Mouse (Mus musculus) megakaryocyte, embryonic 14.5 days (primary cell): ENCODE measurements around the gene Fars2. TPM values are rescaled to one million over a fixed set of nuclear protein-coding genes. Genes with fewer than 3 reads are reported as not detected.
"Not testable (repeated sequence)": the region's sequence is repeated elsewhere in the genome, so short reads cannot be mapped to it uniquely, and the experiment has no call there.

Source experiments
- H3K27me3 ChIP-seq: replicated peaks from 2 replicates; pipeline ENCODE3; 2012; ENCODE audit warnings: inconsistent platforms
- H3K36me3 ChIP-seq: replicated peaks from 2 replicates; pipeline ENCODE3; 2012; ENCODE audit warnings: low read length, inconsistent platforms, mixed read lengths
- H3K4me1 ChIP-seq: 2 replicates; pipeline ENCODE4 v1.6.1; 2012; ENCODE audit warnings: inconsistent platforms
- H3K4me3 ChIP-seq: replicated peaks from 2 replicates; pipeline ENCODE3; 2012; ENCODE audit warnings: moderate library complexity, mild to moderate bottlenecking, inconsistent platforms
- H3K9me3 ChIP-seq: 2 replicates; pipeline ENCODE4 v1.6.1; 2012; ENCODE audit warnings: inconsistent platforms
- FLI1 ChIP-seq: IDR thresholded peaks from 2 replicates; pipeline ENCODE4 v1.6.1; 2012; ENCODE audit warnings: low read length, inconsistent platforms, mixed read lengths
- GATA1 ChIP-seq: IDR thresholded peaks from 3 replicates; pipeline ENCODE4 v1.6.1; 2012; ENCODE audit warnings: mixed read lengths, low read length, inconsistent platforms, borderline replicate concordance
- polyA plus RNA-seq: library from polyadenylated mRNA; stranded (reverse); fragments of >175 nt; gene quantifications from 2 replicates; pipeline ENCODE4 v1.2.3, GENCODE M21; 2012; ENCODE audit warnings: low replicate concordance; ENCODE audit not compliant: insufficient read depth

The Fars2 gene
- polyA plus RNA-seq, 1 experiment = 34.4 TPM

DNA sequence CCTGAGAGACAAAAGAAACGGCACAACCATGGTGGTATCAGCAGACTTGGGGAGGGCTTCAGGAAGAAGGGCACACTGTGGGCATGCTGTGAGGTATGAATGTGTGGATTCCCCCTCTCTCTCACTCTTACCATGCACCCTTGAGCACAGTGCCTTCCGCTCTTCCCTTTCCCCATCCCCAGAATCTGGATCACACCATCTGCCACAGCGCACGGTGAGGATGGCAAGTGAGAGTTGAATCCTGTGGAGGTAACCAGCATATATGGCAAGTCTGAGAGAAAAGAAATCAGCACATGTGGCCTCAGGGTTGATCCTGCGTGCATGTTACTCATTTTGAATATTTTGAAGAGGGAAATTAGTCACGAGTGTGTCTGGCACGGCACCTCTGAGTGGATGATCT is 274.7 kb downstream of the Fars2 start:
- no peaks in the 10 kb centered on the region for H3K27me3 ChIP-seq
- H3K4me1 ChIP-seq = no peaks in the 10 kb centered on the region
- no peak overlapping the region for H3K4me3 ChIP-seq
- H3K9me3 ChIP-seq = peaks cover 19% of the 10 kb centered on the region
- H3K36me3 ChIP-seq = peaks cover 3% of the 10 kb centered on the region
- TF ChIP-seq GATA1 (no peak), FLI1 (no peak)

DNA sequence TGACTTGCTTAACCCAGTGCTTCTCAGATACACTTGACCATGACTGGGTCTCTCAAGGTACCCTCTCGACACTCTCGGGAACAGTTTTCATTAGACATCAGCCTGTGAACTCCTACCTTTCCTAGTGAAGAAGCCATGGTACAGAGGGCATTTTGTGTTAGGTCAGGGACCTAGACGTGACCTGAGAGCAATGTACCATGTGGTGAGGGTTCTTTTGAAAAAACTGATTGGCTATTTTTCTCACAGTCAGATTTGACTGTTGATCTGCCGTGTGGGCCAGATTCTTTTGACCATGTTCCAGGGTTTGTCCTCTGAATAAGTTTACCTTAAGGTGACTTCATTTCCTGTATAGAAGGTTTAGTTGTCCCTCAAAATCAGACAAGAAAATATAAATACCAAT is 275.5 kb downstream of the Fars2 start:
- Histone ChIP-seq H3K4me3 (no peak overlapping the region), H3K9me3 (peaks cover 17% of the 10 kb centered on the region), H3K27me3 (no peaks in the 10 kb centered on the region), H3K4me1 (no peaks in the 10 kb centered on the region), H3K36me3 (peaks cover 3% of the 10 kb centered on the region)
- TF ChIP-seq FLI1 (no peak), GATA1 (no peak)

DNA sequence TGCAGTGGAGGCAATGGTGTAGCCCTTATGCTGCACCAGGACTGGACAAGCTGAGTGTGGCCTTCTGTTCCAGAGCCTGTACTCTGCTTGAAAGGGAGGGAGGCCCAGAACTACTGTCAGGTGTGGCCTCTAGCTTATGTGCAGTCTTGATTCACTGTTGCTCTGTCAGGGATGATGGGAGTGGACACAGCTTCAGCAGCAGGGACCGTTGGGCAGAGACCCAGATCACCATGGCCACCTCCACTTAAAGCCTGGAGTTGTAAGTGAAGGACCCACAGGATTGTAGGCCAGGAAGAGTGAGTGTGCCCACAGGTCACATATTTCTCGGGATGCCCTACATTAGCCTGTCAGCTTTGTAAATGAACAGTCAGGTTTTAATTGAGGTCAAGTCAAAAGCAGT is 283.8 kb downstream of the Fars2 start:
- peaks cover 7% of the 10 kb centered on the region; the same call in 1 of the 2 replicates for H3K9me3 ChIP-seq
- no peaks in the 10 kb centered on the region for H3K4me1 ChIP-seq
- no peaks in the 10 kb centered on the region for H3K36me3 ChIP-seq
- H3K4me3 ChIP-seq = no peak overlapping the region
- no peak for TF ChIP-seq FLI1
- TF ChIP-seq GATA1 = no peak
- peaks cover 1% of the 10 kb centered on the region for H3K27me3 ChIP-seq

DNA sequence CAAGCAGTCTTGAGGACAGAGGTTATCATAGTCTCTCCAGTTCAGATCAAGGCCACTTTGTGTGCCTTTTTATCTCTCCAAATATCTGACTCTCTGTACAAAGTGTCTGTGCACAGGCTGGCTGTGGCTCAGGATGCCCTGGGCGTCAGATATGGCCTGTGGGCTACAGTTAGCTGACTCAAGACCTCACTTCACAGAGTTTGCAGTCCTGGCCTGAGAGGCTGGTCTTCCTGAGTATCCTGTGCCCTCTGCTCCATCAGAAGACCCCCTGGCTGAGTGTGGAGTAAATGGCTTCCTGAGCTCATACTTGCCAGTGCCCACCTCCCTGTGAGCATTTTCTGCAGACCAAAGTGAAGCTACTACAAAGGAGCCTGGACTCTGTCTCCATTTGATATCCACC is 296.1 kb downstream of the Fars2 start:
- Histone ChIP-seq H3K9me3 (0 out of 2 replicates have a peak, but pooled peaks cover 5% of the 10 kb centered on the region), H3K4me1 (peaks cover 6% of the 10 kb centered on the region; the same call in 1 of the 2 replicates), H3K36me3 (peaks cover 13% of the 10 kb centered on the region), H3K4me3 (no peak overlapping the region), H3K27me3 (no peaks in the 10 kb centered on the region)
- TF ChIP-seq GATA1 (no peak), FLI1 (no peak)

DNA sequence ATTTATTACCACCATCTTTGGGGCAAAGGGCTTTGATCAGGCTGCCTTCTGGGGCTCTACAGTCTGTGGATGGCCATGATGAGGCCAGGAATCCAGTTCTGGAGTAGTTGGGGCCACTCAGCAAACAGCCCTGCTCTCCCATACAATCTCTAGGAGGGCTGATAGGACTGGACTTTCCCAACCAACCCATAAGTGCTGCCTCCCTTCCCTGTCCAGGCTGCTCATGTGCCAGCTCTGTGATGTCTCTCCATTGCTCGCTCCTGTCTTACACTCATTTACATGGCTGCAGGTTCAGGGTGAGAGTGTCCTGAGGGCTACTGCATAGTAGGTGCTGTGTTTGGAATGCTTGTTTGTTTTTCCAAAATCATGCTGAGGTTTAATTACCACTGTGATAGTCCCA is 298.0 kb downstream of the Fars2 start:
- H3K36me3 ChIP-seq = peaks cover 12% of the 10 kb centered on the region

DNA sequence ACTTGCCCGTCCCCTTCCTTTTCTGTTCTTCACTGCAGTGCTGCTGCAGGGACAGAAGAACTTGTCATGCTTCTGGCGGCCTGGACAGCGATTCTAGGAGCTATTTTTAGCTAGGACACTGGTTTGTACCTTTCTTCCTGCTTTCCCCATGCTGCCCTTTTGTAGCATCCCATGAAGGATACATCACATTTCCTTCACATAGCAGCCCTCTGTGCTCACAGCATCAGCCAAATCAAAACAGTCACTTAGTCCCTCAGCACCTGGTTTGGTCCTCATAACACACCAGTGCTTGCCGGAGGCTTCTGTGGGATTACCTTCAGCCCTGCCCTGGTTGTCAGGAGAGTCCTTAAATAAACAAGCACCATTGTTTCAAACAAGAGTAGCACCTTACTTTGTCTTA is 299.3 kb downstream of the Fars2 start:
- Histone ChIP-seq H3K9me3 (no peaks in the 10 kb centered on the region), H3K4me3 (no peak overlapping the region), H3K36me3 (no peaks in the 10 kb centered on the region), H3K4me1 (peaks cover 6% of the 10 kb centered on the region; the same call in 1 of the 2 replicates), H3K27me3 (no peaks in the 10 kb centered on the region)
- no peak for TF ChIP-seq FLI1

More for the DNA sequence above, 298.0 kb downstream of the Fars2 start:
- no peaks in the 10 kb centered on the region for H3K27me3 ChIP-seq
- H3K4me3 ChIP-seq = no peak overlapping the region
- no peak for TF ChIP-seq GATA1
- no peak for TF ChIP-seq FLI1
- H3K9me3 ChIP-seq = 0 out of 2 replicates have a peak, but pooled peaks cover 5% of the 10 kb centered on the region
- peaks cover 6% of the 10 kb centered on the region; the same call in 1 of the 2 replicates for H3K4me1 ChIP-seq

DNA sequence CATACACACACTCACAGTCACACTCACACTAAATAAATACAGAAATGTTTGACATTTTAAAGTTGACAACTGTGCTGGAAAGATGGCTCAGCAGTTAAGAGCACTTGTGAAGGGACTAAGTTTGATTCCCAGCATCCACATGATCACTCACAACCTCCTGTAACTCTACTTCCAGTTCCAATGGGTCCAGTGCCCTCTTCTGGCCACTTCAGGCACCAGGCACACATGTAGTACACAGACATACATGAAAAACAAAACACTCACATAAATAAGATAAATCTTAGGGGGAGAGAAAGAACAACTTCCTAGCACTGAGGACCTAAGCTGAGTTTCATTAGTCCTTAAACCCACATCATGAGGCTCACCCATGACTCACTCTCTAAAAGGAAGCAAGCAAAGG is 302.1 kb downstream of the Fars2 start:
- H3K36me3 ChIP-seq = no peaks in the 10 kb centered on the region
- peaks cover 8% of the 10 kb centered on the region for H3K9me3 ChIP-seq
- no peaks in the 10 kb centered on the region for H3K27me3 ChIP-seq
- TF ChIP-seq GATA1 = no peak
- TF ChIP-seq FLI1 = no peak
- H3K4me1 ChIP-seq = peaks cover 10% of the 10 kb centered on the region
- no peak overlapping the region for H3K4me3 ChIP-seq

DNA sequence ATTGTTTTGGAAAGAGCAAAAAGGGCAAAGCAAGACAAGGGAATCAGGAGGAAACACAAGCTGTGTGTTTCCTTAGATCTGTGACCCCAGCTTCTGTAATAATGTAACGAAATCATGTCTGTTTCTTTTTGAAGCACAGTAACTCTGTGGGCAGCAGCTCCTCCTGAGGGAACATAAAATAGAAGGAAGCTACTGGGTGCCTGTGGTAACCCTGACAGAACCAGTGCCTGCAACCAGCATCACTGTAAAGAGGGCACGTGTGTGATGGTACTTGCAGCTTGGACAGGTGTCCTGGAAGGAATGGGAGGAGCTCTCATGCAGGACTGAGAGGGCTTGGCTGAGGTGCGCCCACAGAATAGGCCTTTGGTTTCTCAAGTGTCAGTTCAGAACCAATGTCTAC is 305.2 kb downstream of the Fars2 start:
- peaks cover 10% of the 10 kb centered on the region for H3K4me1 ChIP-seq
- H3K9me3 ChIP-seq = peaks cover 15% of the 10 kb centered on the region
- no peaks in the 10 kb centered on the region for H3K36me3 ChIP-seq
- TF ChIP-seq GATA1 = no peak
- TF ChIP-seq FLI1 = no peak
- no peaks in the 10 kb centered on the region for H3K27me3 ChIP-seq
- peak overlapping the region; percentile 51 for H3K4me3 ChIP-seq

DNA sequence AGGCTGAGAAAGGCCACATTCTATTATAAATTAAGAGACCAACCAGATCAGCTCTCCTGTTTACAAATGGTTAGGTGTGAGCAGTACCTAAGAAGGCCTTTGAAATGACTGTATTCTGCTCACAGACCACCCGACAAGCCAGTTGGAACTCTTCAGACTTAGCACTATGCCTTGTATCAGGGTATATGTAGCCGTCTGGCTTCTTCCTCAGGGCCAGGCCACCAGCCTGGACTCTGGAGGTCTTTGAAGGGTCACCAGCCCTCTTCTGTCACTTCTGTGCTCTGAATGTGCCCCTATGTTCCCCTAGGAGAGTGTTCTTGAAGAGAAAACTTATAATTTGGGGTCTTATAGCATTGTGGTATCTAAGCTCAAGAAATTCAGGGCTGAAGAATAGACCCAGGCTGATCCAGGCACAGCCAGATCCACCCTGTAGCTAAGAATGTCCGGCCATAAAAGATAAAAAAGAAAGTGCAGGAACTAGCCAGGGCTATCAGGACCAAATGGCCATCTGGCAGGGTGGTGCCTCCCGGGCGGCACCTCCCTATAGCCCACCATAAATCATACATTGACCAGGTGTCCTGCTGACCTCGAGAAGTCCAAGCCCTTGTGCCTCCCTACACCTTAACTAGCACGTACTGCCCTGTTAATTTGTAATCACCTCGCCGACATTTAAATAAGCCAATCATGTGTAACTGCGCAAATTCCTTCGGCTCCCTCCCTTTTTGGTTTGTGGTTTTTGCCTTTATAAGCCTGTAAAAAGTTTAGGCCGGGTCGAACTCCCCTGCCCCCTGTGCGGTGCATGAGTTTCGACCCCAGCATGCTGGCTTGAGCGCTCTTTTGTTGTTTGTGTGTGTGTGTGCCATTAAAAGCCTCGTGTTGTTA is 308.9 kb downstream of the Fars2 start:
- not testable (repeated sequence) for H3K27me3 ChIP-seq

DNA sequence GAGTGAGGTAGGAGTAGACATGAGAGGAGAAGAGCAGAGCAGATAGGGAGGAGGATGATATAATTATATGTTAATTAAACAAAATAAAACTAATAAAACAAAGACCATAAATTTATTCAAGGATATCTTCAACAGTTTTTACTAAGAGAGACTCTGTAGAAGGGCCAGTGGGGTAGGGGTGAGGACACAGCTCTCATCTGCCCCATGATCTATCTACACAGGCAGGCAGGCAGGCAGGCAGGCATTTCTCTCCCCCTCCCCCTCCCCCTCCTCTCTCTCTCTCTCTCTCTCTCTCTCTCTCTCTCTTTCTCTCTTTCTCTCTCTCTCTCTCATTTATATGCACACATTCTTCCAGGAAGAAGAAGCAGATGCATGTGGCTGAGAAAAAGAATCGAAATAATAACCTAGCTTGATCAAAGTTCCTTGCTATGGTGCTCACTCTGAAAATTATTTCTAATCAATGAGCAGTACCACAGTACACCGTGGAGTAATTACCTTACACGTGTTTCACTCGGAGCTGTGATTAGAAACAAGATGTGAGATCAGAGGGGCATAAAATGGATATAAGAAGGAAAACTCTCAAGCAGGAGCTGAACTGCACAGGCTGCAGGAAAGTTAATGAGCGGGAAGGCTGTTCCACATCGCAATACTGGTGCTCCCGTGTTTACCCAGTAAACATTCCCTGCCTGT is 312.4 kb downstream of the Fars2 start:
- H3K4me3 ChIP-seq = no peak overlapping the region
- no peaks in the 10 kb centered on the region for H3K4me1 ChIP-seq
- TF ChIP-seq GATA1 (no peak), FLI1 (no peak)
- H3K27me3 ChIP-seq = no peaks in the 10 kb centered on the region
- peaks cover 6% of the 10 kb centered on the region; the same call in 1 of the 2 replicates for H3K9me3 ChIP-seq
- no peaks in the 10 kb centered on the region for H3K36me3 ChIP-seq

More for the DNA sequence above, 308.9 kb downstream of the Fars2 start:
- H3K4me1 ChIP-seq = peaks cover 10% of the 10 kb centered on the region
- not testable (repeated sequence) for H3K36me3 ChIP-seq, H3K4me3 ChIP-seq
- H3K9me3 ChIP-seq = peaks cover 15% of the 10 kb centered on the region
